Mouse (Mus musculus) gastrocnemius, adult 2 months (tissue): ENCODE measurements around the gene Elovl6. TPM values are rescaled to one million over a fixed set of nuclear protein-coding genes. Genes with fewer than 3 reads are reported as not detected.

Experiments used
- DNase-seq: peaks from one replicate; pipeline ENCODE4 v3.0.0; 2022
- H3K27ac ChIP-seq: fragments of 200-600 bp; 2 replicates; pipeline ENCODE4 v1.8.1; 2022; ENCODE audit warnings: mild to moderate bottlenecking
- H3K4me3 ChIP-seq: fragments of 200-600 bp; 2 replicates; pipeline ENCODE4 v1.8.1; 2022; ENCODE audit warnings: mild to moderate bottlenecking, moderate library complexity
- CTCF ChIP-seq: fragments of 200-600 bp; IDR thresholded peaks from 2 replicates; pipeline ENCODE4 v1.8.1; 2022; ENCODE audit warnings: antibody characterized with exemption, mild to moderate bottlenecking, moderate library complexity
- intact Hi-C: fragments of 180-260 bp; cut with DNase I; formaldehyde crosslinking; loops from one replicate; pipeline ENCODE4 v1.15.1; 2025
- total RNA-seq, 2 experiments: library from RNA; stranded (reverse); gene quantifications; 2 replicates each; pipeline ENCODE4 v1.2.3; 2021

The Elovl6 gene
- total RNA-seq, 2 experiments from 2014 or later = 0.33 to 0.89 TPM

DNA sequence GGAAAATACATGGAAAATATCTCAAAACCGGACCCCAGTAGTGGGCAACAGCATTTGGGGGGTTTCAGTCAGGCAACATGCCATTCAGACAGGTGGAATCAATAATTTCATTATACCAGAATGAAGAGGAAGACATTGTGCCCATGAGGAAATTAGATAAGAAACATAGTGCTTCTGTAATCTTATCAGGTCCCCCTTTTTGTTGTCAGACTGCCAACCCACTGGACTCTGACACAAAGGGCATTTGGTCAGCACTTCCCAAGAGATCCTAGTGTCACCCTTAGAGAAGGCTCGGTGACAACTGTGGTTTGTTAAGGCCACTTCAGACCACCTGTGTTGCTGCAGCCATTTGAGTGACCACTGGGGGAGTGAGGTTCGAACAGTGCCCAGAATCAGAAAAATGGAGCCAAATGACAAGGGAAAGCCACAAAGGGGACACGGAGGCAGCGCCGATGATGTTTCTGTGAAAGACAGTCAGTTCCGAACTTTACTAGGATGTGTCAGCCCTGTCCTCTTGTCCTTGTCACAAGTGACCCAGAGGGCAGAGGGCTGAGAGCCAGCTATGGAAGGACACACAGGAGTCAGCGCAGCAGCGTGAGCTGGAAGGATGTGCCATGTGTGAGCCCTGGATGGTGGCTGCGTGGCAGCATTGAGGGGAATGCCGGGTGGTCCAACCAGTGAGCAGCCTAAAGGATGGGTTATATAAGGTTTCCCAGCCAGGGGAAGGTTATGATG is 46.8 kb downstream of the Elovl6 start:
- DNase-seq = no peak
- H3K27ac ChIP-seq = no peak overlapping the region
- H3K4me3 ChIP-seq = no peak overlapping the region
- no peak for TF ChIP-seq CTCF
- intact Hi-C loops = no loop called here

DNA sequence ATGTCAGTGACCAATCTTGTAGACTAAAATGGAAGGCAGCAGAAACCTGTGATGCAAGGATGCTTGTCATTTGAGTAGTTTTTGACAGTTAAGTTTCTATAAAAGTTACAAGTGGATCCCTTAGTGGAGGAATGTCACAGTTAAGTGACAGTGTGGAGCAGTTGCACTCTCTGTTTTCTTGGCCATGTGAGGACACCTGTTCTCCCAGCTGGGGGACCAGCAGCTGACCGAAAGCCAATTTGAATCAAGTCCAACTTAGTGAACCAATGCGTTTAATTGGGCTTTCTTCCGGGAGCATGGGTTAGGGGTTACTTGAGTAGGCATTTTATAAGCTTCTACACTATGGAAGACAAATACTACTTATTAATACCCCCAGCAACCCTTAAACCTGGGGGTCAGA is 48.9 kb downstream of the Elovl6 start:
- Histone ChIP-seq H3K27ac (no peak overlapping the region), H3K4me3 (no peak overlapping the region)
- intact Hi-C loops = no loop called here
- TF ChIP-seq CTCF = no peak
- DNase-seq = no peak

GRCm38 (mm10) chr3:129582449-129582848 is 50.3 kb downstream of the Elovl6 start:
- TF ChIP-seq CTCF = no peak
- H3K4me3 ChIP-seq = no peak overlapping the region
- no peak overlapping the region for H3K27ac ChIP-seq
- intact Hi-C loops = no loop called here
- no peak for DNase-seq

DNA sequence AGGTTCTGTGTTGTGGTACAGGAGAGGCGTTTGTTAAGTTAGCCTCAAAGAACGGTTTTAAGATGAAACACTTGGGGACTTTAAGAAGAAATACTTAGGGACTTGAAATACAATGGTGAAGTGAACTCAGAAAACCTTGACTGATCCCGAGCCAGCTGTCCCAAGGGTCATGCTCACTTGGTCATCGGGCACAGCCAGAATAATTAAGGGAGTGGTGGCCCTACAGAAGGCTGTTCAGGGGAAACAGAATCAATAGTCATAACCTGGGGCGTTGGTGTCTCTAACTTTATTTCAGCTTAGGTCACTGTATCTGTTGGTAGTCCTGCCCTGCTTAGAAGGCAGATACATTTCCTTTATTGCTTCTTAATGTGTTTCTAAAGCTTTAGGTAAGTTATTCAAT is 51.1 kb downstream of the Elovl6 start:
- intact Hi-C loops = no loop called here
- H3K4me3 ChIP-seq = no peak overlapping the region
- TF ChIP-seq CTCF = no peak
- no peak for DNase-seq
- H3K27ac ChIP-seq = no peak overlapping the region

DNA sequence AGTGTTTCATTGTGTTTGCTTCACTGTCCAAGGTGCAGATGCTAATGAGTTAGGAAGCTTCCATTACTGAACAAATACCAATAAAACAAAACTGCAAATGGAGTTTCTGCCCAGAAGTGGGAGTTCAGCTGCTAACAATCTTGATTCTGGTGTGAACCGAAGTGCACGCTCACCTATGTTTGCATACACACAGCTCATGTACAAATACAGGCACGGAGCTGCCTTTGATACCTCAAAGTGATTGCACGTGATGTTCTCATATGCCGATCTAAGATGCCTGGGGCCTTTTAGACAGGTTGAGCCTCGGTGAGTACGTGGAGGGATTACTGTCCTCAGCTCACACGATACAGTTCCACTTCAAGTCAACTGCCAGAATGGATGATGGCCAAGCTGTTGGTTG is 55.8 kb downstream of the Elovl6 start:
- intact Hi-C loops = no loop called here
- DNase-seq = no peak
- Histone ChIP-seq H3K4me3 (no peak overlapping the region), H3K27ac (no peak overlapping the region)
- no peak for TF ChIP-seq CTCF

GRCm38 (mm10) chr3:129588753-129589152 is 56.6 kb downstream of the Elovl6 start:
- Histone ChIP-seq H3K4me3 (no peak overlapping the region), H3K27ac (no peak overlapping the region)
- DNase-seq = no peak
- intact Hi-C loops = no loop called here
- no peak for TF ChIP-seq CTCF

- no peak for TF ChIP-seq CTCF
- Histone ChIP-seq H3K27ac (no peak overlapping the region), H3K4me3 (no peak overlapping the region)
- intact Hi-C loops = no loop called here
- no peak for DNase-seq
These were observed 57.5 kb downstream of the Elovl6 start for GRCm38 (mm10) chr3:129589705-129590104.

GRCm38 (mm10) chr3:129590548-129591226 is 58.5 kb downstream of the Elovl6 start:
- intact Hi-C loops = no loop called here
- no peak for TF ChIP-seq CTCF

DNA sequence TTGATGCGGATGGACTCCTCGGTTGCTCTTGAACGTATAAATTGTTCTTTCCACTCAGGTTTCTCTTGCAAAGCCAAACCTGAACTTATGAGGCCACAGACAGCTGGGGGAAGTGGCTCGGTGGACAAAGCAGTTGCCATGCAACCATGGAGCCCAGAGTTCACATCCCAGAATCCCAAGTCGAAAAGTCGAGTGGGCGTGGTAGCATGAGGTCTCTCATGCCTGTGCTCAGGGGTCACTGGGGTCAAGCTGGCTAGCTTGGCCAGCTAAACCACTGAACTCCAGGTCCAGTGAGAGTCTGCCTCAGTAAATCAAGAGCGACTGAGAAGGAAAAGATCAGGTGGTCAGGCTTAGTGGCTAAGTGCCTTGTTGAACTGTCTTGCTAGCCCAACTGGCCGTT is 59.1 kb downstream of the Elovl6 start:
- intact Hi-C loops = no loop called here
- H3K27ac ChIP-seq = no peak overlapping the region
- H3K4me3 ChIP-seq = no peak overlapping the region
- no peak for DNase-seq
- TF ChIP-seq CTCF = no peak

More at GRCm38 (mm10) chr3:129590548-129591226, 58.5 kb downstream of the Elovl6 start:
- Histone ChIP-seq H3K27ac (no peak overlapping the region), H3K4me3 (no peak overlapping the region)
- DNase-seq = no peak

DNA sequence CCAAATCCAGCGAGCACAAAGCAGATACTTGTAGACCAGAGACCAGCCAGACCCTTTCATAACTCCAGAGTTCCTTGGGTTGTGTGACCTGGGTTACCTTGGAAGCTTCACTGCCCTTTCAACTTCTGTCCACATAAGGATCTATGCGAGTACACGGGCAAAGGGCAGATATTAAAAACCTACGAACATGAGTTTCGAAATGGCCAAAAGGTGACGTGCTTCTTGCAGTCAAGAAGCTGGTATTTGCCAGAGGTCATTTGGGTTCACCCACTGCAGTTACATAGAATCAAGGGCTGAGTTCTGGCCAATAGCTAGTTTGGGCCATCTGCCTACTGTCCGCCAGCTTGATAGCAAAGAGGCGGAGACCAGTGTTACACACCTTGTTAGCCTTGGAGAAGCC is 59.6 kb downstream of the Elovl6 start:
- intact Hi-C loops = no loop called here
- no peak for DNase-seq
- Histone ChIP-seq H3K4me3 (no peak overlapping the region), H3K27ac (no peak overlapping the region)
- no peak for TF ChIP-seq CTCF

DNA sequence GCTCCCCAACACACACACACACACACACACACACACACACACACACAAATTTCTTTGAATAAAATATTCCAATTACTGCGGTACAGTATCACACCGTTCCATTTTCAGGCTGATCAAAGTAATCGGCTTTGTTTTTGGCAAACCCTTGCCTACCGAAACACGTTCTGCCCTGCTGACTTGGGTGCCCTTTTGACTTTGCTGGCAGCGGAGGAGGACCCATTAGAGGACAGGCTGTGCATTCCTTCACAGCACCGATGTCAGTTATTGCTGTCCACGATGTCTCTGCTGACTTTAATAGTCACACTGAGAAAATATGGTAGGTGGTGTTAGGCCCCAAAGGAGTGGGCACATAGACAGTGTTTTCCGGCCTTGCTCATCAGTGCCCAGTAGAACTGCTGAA is 60.8 kb downstream of the Elovl6 start:
- intact Hi-C loops = no loop called here
- H3K4me3 ChIP-seq = no peak overlapping the region
- H3K27ac ChIP-seq = no peak overlapping the region
- no peak for TF ChIP-seq CTCF
- no peak for DNase-seq

- DNase-seq = no peak
- no peak overlapping the region for H3K4me3 ChIP-seq
- no peak overlapping the region for H3K27ac ChIP-seq
- intact Hi-C loops = no loop called here
- no peak for TF ChIP-seq CTCF
These were observed 61.6 kb downstream of the Elovl6 start for GRCm38 (mm10) chr3:129593735-129594134.

DNA sequence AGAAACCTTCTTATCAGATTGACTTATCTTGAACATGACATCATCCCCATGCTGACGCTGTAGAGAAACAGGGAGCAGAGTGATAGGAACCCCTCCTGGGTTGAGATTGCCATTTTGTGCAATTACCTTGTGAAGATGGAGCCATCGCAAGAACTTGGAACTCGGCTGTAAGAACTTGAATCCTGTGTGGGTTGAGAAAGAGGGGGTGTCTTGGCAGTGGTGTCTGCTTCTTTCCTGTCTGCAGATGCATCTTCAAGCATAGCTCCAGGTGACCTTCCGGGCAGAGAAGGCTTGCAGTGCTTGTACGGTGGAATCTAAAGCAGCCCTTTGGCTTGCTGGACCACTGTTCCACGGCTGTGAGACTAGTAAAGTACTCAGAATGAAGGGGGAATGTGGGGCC is 63.9 kb downstream of the Elovl6 start:
- no peak for TF ChIP-seq CTCF
- no peak overlapping the region for H3K4me3 ChIP-seq
- DNase-seq = no peak
- H3K27ac ChIP-seq = no peak overlapping the region
- intact Hi-C loops = no loop called here

- Histone ChIP-seq H3K4me3 (no peak overlapping the region), H3K27ac (no peak overlapping the region)
- DNase-seq = no peak
- no peak for TF ChIP-seq CTCF
- intact Hi-C loops = no loop called here
These were observed 70.1 kb downstream of the Elovl6 start for GRCm38 (mm10) chr3:129602289-129602688.
